Mouse (Mus musculus) embryo, embryonic 10.5 days (tissue): Measurements from ENCODE around the gene Nrg4.

Source experiments
- DNase-seq: peaks from one replicate; pipeline ENCODE4 v3.0.0-alpha.2; 2015; ENCODE audit warnings: low spot score

The Nrg4 gene

DNA sequence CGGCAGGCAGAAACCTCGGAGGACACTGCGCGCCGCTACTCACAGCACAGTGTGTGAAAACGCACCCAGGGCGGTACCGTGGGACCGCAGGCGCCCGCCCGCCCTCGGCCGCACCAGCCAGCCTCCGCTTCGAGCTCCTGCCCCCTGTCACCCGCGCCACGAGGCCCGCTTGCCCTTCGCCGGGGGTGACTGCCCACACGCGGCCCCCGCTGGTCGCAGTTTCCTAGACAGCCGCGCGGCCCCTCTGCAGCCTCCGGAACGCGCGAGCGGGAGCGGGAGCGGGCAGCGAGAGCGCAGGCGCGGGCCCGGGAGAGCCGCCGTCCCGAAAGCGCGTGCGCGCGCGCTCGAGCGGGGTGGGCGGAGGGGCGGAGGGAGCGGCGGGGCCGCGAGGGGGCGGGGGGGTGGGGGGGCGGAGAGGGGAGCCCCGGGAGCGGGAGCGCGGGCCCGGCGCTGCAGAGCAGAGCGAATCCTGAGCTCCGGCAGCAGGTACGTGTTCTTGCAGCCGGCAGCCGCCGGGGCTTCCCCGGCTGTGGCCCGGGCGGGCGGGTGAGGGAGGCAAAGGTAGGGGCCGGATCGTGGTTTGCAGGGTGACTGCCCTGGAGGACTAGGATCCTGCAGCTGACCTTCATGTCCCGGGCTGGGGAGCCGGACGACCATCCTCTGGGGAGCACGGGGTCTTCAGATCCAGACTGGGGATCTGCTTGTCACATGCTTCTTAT, at the start of gene Nrg4, which contains the start of gene Tmem266:
TSS of gene Nrg4 (minus strand) at position 330 of the 719 bp plus-strand sequence.
TSS of gene Tmem266 (plus strand) at position 399 of the 719 bp plus-strand sequence.
- DNase-seq, result peak; percentile 87

DNA sequence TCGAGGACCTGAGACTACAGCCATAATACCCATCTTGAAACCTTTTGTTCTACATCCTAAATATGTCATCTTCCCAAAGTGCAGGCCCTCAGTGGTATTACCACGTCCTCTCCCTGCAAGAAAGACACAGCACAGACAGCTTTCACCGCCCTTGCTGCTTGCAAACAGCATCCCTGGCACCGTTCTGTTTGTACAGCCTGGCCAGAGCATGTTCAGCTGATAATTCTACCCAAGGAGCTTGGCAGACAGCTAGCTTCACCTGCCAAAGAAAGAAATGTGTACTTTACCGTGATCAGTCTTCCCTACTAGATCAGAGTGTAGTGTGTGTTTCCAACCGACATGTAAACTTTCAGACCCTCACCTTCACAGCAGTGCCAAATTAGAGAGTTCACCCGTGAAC, 45.3 kb upstream of the Nrg4 start:
- no peak for DNase-seq

DNA sequence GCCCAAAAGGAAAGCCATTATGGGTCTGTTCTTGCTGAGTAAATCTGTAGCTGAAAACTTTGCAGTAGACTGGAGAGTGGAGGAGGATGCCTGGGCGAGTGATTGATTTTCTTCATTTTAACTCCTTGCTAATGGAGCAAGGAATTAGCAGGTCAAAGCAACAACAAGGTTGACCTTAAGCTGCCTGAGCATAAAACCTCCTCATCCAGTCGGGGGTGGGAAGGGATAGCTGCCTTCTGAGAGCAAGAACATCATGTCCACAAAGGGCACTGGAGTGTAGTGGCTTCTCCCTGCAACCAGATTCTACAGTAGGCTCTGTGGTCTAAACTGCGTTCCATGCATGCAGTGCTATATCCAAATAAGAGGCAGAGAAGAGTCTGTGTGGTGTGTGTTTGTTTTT, 41.4 kb upstream of the Nrg4 start:
- DNase-seq, result no peak

DNA sequence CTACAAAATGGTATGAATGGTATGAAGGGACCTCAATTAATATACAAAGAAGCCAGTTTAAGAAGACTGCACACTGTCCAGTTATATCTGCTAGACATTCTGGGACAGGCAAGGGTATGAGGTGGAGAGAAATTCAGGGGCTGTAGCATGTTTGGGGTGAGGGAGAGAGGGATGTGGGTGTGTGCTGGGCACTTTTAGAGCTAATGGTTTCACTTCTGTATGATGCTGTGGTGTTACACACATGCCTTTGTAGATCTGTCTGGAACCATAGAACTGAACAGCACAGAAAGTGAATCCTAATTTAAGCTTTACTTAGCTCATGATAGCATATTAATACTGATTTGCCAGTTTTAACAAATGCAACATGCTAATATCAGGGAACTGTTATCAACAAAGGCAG, 37.1 kb upstream of the Nrg4 start:
- DNase-seq, result no peak

DNA sequence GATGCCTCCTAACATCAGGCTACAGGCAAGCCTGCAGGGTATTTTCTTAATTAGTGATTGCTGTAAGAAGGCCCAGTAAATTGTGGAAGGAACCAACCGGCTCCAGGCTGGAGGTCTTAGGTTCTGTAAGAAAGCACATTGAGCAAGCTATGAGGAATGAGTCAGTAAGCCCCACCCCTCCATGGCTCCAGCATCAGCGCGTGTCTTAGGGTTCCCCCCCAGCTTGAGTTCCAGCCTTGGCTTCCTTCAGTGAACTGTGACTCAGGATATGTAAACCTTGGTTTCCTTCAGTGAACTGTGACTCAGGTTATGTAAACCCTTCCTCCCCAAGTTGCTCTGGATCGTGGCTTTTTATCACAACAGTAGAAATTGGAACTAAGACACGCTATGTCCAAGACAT, 35.3 kb upstream of the Nrg4 start:
- no peak for DNase-seq

DNA sequence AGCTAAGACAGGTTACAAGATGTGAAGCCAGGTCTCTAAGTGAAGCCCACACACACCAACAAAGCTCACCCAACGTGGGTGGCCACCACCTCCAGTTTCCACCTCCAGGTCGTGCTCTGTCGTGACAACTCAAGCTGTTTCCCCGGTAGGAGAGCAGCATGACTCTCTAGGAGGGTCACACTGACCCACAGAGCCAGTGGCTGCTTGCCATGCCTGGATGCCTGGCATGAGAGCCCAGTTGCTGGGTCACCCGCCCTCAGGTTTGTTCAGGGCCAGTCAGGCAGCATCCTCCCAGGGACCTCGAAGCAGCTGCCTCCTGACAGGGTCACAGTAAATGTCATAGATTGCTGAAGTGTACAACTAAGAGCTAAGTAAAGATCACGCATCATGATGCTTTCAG, 34.2 kb upstream of the Nrg4 start:
- DNase-seq, result no peak

DNA sequence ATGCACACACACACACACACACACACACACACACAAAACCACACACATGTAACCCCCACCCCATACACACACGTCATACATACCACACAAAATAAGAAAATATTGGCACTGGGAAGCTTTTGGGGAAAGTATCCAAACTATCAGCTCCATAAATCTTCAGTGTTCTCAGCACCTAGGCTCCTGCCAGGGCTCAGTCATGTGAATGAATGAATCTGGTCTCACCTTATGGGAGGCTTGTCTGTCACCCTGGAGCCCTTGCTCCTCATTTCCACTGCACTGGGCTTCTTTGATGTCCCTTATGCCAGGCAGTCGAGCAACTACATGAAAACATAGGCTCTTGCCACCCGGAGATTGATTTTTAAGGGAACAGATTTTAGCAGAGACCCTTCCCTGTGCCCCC, 33.7 kb upstream of the Nrg4 start:
- DNase-seq, result no peak

DNA sequence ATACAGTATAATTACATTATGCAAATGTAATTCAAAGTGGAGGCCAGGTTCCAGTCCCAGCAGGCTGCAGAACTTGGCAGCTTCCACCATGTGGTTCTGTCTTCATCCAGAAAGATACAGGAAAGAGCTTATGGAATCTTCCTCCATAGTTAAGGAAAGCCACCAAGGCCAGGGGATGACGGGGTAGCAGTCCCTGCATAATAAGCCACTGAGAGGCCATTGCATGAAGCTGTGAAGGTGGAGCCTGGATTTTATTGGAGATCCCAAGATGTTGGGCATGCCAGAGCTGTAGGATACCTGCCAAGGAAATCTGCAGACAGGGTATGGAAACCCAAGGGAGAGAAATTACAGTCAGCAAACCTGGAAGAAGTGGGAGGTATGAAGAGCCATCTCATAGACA, 30.5 kb upstream of the Nrg4 start:
- DNase-seq, result no peak

DNA sequence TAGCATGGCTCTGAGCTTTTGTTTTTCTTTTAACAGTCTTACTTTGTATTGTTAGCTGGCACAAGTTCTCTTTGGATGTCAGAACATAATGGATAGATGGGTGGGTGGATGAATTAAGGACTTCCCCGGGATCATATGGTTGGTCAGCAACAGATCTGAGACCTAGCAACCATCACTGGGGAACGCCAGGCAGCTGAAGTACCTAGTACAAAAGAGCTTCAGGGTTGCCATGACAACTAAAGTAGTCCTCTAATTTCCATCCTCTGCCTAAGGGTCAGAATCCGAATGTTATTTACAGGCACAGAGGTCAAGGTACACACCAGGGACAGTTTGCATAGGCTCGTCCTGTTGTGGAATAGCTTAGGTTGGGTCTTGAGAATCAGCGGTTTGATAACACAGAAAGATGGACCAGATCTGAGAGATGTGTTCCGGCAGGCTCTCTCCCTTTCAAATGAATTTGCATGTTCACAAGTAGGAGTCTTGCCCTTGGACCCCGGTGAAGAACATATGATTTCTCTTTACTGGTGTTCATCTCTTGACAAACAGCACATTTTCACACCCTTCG, 28.7 kb upstream of the Nrg4 start:
- DNase-seq, result peak; percentile 82

DNA sequence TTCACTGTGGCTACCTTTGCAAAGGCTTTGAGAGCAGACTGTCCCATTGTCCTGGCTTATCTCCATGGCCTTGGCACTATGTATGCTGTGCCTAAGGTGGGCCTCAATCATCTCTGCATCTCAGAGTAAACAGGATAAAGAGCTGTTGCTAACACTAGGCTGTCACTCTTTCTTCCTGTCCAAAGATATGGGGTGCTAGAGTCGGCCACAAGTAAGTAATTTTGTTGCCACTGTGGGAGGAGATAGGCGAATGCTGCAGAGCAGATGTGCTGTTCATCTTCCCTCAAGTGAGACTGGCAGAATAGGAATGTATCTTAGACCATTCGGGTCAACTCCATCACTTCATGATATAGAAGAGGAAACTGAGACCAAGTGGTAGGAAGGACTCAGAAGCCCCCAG, 28.0 kb upstream of the Nrg4 start:
- no peak for DNase-seq

DNA sequence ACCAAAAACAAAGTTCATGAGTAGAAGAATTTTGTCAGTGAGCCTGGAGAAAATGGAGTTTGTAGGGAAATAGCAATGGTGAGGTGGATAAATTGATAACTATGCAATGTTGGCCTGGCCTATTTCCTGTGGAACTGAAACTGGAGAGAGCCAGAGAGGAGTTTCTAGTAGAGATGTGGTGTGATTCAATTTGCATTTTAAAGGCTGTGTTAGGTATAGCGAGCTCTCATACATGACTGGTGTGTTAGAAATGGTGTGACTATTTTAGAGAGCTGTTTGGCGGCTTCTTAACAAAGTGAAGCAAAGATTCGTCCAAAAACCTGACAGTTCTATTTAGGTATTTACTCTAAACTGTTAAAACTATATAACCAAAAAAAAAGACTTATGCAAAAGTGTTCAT, 22.0 kb upstream of the Nrg4 start:
- DNase-seq, result no peak

DNA sequence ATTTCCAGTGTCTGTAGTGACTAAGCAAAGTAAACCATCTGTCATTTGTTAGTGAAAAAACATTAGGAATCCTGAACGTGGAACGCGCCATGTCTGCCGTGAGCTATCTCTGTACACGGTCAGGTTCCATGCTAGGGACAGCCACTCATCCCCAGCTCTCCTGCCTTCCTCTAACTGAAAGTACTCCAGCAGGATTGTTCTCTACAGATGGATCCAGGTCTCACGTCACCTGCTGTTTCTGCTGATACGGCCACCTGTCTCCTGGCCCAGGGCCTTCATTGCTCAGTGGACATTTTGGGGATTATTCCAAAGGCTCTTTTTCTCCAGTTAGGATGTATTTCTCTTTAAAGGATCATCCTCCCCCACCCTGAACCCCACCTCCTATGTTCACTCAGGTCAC, 18.7 kb upstream of the Nrg4 start:
- DNase-seq, result no peak

DNA sequence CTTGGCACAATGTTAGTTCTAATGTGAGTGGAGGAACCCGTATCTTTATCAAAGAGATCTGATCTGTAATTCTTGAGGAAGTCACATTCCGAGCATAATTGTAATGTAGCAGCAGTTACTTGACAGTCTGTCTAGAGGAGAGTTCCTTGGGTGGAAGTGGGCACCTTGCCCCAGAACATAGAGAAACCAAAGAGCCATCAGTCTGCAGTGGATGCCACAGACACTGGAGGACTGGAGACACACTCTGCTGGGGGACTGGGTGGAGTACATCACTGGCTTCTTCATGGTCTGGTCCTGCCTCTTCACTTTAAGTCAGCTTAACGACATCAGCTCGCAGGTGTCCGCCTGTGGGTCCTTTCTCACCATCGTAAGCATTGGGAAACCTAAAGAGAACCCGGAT, 17.5 kb upstream of the Nrg4 start:
- no peak for DNase-seq

DNA sequence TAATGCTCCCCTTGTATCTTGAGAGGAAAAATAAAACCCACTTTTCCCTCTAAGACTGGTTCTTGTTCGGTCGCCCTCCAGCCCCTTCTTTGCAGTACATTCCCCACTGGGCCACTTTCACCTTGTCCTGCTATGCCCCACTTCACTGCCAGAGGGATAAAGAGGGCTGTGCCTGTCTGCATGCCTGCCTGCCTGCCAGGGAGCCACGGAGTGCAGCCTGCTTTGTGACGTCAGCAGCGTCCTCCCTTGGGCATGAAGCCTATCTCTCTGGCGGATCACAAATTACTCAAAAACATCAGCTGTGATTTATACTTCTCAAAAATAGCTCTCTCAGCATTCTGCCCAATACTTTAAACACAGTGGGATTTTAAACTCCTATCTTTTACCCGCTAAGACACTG, 6.3 kb upstream of the Nrg4 start:
- no peak for DNase-seq

DNA sequence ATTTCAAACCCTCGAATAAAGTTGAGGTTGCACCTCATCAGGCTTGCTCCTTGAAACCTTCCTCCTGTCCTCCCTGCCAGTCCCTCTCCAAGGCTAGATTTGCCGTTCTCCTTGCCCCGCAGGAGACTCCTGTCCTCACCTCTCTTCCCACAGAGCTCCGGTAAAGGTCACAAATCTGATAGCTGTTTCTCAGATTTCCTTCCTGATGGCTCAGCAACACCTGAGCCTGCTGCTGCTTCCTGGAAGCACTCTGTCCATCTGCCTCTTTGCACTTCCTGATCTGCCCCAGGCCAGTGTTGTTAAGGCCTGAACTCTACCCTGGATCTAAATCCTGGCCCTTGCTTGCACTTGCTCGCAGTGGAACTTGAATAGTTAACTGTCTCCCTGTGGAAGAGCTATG, 5.8 kb upstream of the Nrg4 start:
- DNase-seq, result no peak

DNA sequence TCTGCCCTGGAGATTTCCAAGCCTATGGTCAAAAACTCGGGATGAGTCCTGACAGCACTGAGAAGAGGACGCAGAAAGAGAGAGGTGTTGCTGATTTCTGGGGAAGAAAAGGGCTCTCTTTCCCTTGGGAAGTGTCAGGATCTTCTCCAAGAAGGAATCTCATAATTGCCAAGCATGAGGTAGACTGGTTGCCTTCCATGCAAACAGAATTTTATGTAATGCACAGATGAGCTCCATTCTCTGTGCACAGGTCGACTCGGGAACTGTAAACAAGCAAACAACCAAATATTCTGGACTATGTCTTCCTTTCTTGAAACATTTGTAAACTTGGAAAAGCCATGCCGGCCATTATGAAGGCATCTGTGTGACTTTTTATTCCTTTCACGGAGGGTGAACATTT, 2.8 kb upstream of the Nrg4 start:
- no peak for DNase-seq

DNA sequence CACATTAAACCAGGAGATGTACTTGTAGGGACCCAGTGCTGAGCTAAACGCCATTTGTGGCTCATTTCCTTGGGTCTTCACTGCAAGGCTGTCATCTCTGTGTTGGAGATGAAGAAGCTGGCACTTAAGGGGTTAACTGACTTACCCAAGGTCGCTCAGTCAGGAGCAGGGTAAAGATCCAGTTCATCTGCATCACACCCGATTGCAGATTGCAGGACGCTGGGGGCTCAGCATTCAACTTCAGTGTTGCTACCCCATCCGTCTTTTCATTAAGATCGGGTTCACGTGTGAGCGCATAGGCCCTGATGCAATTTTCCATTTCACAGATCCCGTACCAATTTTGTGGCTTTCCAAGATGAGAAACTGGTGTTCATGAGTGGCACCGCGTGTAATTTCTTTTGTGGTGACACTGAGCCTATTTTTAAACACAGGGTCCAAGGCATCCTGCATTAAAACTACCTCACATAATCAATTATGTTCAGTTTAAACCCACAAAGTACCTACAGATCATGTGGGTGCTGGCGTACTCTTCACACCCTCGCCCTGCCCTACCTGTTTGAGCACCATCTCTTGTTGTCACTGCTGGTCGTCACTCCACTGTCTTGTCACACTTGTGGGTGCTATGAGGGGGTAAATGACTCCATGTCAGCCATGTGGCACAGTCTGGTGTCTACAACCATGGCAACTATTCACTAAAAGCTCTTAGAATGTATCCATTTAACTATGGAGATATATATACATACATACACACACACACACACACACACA, 1.7 kb upstream of the Nrg4 start:
- peak; percentile 22 for DNase-seq

DNA sequence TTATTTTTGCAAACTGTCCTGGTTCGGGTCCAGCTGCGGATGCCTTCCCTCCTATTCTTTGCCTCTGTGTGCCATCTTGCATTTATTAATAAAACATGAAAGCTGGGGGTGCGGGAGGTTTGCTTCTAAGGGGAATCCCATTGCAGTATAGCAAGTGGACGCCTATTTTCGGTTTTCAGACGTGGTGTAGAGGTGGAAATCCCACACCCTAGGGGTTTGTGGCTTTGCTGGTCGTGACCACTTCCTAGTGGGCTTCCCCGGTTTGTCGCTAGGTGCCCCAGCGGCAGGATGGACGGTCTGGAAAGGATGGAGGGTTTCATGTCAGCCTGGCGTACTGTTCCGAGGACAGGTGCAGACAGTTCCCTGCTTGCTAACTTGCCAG, 581 bp upstream of the Nrg4 start:
- peak; percentile 65 for DNase-seq

DNA sequence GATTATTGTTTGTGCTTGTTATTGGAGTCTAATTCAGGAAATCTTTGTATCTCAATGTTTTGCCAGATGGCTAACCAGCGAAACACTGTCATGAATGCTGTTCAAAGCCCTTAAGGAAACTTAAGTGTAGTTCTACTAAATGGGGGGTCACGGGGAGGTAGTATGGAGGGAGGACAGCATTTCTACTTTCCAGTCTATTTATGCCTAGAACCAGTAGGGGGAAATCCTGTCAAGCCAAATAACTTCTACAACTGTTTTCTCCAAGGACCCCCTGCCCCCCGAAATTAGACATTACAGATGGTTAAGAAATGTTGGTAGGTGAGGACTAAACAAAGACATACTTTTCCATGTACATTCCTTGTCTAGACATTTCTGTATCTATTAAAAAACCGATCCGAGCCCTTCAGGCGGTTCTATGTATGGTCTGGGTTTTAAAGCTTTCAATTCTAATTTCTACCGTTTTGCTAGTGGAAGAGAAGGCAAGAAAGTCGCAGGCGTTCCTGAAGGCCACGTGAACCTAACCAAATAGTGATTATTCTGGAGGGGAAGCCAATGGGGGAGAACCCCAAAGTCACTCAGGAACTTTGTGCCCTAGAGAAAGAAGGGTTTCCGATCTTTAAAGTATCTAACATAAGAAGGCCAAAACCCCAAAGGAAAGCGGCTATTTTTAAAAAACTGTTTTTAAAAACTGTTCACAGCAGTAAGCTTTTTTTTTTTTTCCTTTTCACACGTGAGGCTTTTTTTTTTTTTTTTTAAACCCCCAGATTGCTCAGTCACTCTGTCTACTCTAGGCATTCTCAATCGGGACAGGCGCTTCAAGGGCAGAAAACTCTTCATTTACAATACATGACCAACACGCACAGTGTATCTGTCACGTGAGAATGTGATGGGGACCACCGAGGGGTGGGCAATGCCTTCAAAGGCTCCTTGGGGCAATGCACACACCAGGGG, 805 bp downstream of the Nrg4 start:
- DNase-seq, result peak; percentile 33

DNA sequence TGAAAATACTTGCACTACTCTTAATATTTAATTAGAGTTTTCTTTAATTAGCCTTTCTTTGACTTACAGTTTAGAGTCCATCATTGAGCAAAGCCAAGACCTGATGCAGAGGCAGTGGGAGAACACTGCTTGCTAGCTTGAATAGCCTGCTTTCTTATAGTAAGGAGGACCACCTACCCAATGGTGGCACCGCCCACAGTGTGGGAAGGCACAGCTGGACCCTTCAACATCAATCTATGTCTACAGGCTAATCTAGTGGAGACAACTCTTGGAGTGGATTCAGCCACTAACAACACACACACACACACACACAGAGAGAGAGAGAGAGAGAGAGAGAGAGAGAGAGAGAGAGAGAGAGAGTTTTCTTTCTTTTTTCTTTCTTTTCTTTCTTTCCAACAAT, 1.6 kb downstream of the Nrg4 start:
- peak; percentile 51 for DNase-seq

DNA sequence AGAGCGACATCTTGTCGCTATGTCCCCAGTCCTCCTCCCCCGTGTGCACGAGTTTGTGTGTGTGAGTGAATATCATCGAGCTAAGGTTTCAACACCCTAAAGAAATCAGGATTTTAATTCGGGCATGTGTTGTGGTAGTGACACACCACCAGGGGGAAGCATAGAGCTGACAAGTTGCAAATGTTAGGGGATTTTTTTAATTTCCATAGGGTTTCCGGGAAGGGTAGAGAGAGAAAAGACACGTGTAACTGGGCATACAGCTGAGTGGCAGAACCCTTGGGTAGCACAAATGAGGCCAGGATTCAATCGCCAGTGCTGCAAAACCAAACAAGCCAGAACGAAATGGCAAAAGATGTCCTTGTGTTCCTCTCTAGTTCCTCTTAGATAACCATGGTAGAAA, 2.1 kb downstream of the Nrg4 start:
- peak; percentile 19 for DNase-seq

DNA sequence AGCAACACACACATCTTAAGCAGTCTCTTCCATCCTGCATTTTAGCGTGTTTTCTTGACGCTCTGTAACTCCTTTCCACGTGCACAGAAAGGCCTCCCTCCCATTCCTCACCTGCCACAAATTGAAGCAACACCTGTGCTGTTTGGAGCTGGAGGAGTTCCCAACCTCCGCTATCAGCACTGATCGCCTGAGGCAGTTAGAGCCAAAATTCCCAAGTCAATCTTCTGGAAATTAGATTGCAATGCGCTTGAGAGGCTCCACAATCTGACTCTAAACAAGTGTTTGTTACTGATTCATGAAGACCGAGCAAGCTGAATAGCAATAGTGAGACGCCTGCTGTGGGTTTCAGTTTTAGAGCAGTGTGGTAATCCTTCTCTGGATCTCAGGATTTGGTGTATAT, 2.6 kb downstream of the Nrg4 start:
- DNase-seq, result no peak
